Mouse (Mus musculus): ENCODE results near the gene Zfp768.
"Not testable (repeated sequence)": the region's sequence is repeated elsewhere in the genome, so short reads cannot be mapped to it uniquely, and the experiment has no call there.

The Zfp768 gene

GRCm38 (mm10) chr7:127358472-127358871 lies 13.1 kb upstream of the Zfp768 start:
- no peak for DNase-seq (ENCODE audit: low read depth, low spot score)

GRCm38 (mm10) chr7:127357871-127358270 lies 12.5 kb upstream of the Zfp768 start:
- no peak for DNase-seq (ENCODE audit: low read depth, low spot score)

DNA sequence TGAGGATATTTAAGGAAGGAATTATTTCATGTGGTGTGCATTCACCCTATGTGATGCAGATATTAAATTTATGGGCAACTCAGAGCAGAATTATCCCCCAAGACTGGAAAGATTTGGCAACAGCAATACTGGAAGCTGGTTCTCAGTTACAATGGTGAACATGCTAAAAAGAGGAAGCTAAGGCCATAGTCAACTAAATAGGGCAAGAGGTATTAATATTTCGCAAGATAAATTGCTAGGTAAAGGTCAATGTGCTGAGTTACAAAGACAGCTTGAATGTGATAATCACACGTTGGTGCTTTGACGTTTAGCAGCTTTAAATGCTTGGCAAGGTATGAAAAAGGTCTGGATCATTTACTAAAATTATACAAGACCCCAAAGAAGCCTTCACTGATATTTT lies 10.4 kb upstream of the Zfp768 start:
- no peak for DNase-seq (ENCODE audit: low read depth, low spot score)

DNA sequence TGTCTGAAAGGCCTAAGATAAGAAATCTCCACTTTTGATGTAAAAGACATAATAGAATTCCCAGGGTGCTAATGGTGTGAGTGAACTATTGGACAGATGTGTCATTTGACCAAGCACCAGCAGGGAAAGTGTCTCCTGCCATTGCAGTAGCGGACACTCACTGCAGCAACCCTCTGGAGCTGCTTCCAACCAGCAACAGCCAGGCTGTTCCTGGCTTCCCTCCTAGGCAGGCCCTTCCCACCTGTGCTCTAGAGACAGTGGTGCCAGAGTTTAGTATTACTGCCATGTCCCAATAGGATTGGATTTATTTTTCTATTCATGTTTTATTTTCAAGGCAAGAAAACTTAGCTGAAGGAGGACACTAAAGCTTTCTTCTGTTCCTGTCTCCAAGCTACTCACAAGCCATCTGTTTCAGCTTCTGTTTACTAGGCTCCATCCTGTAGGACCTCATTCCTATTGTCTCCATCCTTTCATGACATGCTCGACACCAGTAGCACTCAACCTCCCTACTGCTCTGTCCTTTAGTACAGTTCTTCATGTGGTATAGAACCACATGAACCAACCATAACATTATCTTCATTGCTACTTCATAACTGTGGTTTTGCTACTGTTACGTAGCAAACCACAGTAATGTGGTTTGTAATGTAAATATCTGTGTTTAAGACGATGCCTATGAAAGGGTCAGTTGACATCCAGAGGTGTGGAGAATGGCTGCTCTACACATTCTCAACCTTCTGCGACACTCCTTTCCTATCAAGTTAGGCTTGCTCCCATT lies 6.0 kb upstream of the Zfp768 start:
- no peak for DNase-seq (ENCODE audit: low read depth, low spot score)

DNA sequence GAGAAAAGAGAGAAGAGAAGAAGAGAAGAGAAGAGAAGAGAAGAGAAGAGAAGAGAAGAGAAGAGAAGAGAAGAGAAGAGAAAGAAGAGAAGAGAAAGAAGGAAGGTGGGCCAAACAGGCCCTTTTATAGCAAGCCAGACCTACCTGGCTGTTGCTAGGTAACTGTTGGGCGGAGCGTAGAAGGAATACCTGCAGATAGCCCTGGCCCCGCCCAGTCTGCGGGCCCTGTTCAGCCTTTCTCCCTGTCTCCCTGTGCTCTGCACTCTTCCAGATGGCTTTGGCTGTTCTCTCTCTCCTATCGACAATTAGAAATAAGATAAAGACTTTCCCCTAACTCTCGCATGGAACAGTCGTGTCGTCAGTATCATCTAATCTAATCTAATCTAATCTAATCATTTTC lies 1.3 kb upstream of the Zfp768 start:
- peak; percentile 75 for DNase-seq (ENCODE audit: low read depth, low spot score)

- peak; percentile 37 for DNase-seq (ENCODE audit: low read depth, low spot score)
These were observed 297 bp downstream of the Zfp768 start for GRCm38 (mm10) chr7:127345092-127345491.

GRCm38 (mm10) chr7:127344371-127344770 lies 1.0 kb downstream of the Zfp768 start:
- DNase-seq (ENCODE audit: low read depth, low spot score): no peak

- peak; percentile 50 for DNase-seq (ENCODE audit: low read depth, low spot score)
These were observed 1.9 kb downstream of the Zfp768 start for GRCm38 (mm10) chr7:127343351-127344019.

- no peak for DNase-seq (ENCODE audit: low read depth, low spot score)
These were observed 2.5 kb downstream of the Zfp768 start for GRCm38 (mm10) chr7:127342888-127343287.

- peak; percentile 36 for DNase-seq (ENCODE audit: low read depth, low spot score)
These were observed 3.1 kb downstream of the Zfp768 start for GRCm38 (mm10) chr7:127342332-127342731.

DNA sequence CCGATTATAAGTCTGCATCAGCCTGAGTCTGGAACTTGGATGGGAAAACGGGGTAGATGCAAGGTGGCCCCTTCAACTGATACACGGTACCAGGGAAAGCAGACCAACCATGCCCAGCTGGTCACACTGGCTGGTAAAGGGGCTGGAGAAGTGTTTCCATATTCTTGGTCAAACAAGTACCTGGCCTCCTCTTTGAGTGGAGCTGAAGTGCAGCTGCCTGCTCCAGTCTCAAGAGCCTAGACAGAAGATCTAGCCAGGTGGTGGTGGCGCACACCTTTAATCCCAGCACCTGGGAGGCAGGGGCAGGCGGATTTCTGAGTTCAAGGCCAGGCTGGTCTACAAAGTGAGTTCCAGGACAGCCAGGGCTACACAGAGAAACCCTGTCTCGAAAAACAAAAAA lies 3.5 kb downstream of the Zfp768 start:
- DNase-seq (ENCODE audit: low read depth, low spot score): not testable (repeated sequence)

GRCm38 (mm10) chr7:127341356-127341755 lies 4.0 kb downstream of the Zfp768 start:
- DNase-seq (ENCODE audit: low read depth, low spot score): no peak

GRCm38 (mm10) chr7:127337636-127338035 lies 7.8 kb downstream of the Zfp768 start:
- no peak for DNase-seq (ENCODE audit: low read depth, low spot score)

DNA sequence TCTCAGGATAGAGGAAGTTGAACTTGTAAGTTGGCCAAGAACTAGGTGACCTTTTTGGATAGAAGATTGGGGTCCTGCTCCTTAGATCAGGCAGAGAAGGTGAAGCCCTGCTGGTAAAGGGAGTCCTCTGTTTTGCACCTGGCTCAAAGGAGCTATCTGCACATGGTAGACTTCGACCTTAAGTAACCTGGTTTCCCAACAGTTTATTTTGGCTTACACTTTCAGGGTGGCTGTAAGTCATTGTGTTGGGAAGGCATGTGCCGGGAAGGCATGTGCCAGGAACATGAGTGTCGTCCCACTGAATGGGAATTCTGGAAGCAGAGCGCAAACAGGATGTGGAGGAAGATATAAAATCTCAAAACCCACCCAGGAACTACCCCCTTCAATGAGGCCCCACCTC lies 9.8 kb downstream of the Zfp768 start:
- no peak for DNase-seq (ENCODE audit: low read depth, low spot score)

DNA sequence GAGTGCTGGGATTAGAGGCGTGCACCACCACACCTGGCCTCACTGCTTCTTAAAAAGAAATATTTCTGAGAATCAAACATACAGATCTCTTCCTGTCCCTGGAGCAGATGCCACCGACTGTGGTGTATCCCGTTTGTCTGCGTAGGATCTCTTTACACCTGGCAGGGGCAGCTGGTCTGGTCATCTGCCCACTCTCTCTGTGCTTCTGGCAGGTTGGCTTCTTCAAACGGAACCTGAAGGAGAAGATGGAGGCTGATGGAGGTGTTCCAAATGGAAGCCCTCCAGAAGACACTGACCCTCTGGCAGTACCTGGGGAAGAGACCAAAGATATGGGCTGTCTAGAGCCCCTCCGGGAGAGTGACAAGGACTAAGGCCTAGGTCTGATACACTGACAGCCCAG lies 12.1 kb downstream of the Zfp768 start:
- DNase-seq (ENCODE audit: low read depth, low spot score): no peak

- DNase-seq (ENCODE audit: low read depth, low spot score): no peak
These were observed 18.7 kb downstream of the Zfp768 start for GRCm38 (mm10) chr7:127326685-127327084.

GRCm38 (mm10) chr7:127325550-127325949 lies 19.8 kb downstream of the Zfp768 start:
- no peak for DNase-seq (ENCODE audit: low read depth, low spot score)

DNA sequence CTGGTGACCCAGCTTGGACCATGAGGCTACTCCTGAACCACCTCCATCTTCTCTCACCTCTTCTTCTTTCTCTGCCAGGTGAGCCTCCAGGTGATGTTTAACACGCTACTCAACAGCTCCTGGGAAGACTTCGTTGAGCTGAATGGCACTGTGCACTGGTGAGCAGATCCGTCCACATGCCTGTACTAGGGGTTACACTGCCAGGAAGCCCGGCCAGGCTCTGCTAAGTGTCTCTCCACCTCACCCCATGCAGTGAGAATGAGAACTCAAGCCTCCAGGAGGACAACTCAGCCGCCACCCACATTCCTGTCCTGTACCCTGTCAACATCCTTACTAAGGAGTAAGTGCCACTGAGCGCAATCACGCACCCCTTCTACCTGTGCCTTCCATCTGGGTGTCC lies 20.4 kb downstream of the Zfp768 start:
- no peak for DNase-seq (ENCODE audit: low read depth, low spot score)

GRCm38 (mm10) chr7:127322085-127322484 lies 23.3 kb downstream of the Zfp768 start:
- peak; percentile 26 for DNase-seq (ENCODE audit: low read depth, low spot score)

- no peak for DNase-seq (ENCODE audit: low read depth, low spot score)
These were observed 24.3 kb downstream of the Zfp768 start for GRCm38 (mm10) chr7:127321106-127321505.

- no peak for DNase-seq (ENCODE audit: low read depth, low spot score)
These were observed 31.5 kb downstream of the Zfp768 start for GRCm38 (mm10) chr7:127313912-127314311.

DNA sequence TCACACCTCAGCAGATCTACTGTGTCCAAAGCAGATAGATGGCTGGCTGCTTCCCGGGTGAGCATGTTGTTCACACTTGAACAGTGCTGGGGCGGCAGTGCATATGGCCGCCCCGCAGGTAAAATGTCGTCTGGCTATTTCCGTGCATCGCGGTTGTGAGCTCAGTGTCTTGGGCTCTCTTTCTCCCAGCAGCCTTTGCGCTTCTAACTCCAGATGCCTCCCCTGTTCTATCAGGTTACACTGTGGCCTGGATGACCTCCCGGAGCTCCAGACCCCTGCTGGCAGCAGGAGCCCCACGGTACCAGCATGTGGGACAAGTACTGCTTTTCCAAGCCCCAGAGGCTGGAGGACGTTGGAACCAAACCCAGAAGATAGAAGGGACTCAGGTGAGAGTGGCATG lies 35.4 kb downstream of the Zfp768 start:
- peak; percentile 75 for DNase-seq (ENCODE audit: low read depth, low spot score)

DNA sequence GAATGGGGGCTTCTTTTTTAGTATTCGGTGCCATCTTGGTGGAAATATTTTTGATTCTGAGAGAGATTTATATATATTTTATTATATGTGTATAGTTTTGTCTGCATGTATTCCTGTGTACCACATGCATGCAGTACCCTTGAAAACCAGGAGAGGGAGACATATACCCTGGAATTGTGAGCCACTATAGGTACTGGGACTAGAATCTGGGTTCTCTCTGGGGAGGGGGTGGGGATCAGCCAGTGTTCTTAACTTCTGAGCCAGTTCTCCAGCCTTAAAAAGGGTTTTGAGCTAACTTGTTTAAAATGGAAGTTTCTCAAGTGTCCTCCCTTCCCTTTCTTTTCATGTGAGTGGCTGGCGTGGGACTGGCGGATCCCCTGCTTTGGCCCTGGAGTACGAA lies 36.5 kb downstream of the Zfp768 start:
- DNase-seq (ENCODE audit: low read depth, low spot score): peak; percentile 79
